Mouse (Mus musculus): ENCODE data around the gene Vamp3. TPM values are rescaled to one million over a fixed set of nuclear protein-coding genes. Genes with fewer than 3 reads are reported as not detected.

Vamp3 gene
- 53.5 and 55.8 TPM in 2 replicates for polyA plus RNA-seq (2012; rRNA removed)

DNA sequence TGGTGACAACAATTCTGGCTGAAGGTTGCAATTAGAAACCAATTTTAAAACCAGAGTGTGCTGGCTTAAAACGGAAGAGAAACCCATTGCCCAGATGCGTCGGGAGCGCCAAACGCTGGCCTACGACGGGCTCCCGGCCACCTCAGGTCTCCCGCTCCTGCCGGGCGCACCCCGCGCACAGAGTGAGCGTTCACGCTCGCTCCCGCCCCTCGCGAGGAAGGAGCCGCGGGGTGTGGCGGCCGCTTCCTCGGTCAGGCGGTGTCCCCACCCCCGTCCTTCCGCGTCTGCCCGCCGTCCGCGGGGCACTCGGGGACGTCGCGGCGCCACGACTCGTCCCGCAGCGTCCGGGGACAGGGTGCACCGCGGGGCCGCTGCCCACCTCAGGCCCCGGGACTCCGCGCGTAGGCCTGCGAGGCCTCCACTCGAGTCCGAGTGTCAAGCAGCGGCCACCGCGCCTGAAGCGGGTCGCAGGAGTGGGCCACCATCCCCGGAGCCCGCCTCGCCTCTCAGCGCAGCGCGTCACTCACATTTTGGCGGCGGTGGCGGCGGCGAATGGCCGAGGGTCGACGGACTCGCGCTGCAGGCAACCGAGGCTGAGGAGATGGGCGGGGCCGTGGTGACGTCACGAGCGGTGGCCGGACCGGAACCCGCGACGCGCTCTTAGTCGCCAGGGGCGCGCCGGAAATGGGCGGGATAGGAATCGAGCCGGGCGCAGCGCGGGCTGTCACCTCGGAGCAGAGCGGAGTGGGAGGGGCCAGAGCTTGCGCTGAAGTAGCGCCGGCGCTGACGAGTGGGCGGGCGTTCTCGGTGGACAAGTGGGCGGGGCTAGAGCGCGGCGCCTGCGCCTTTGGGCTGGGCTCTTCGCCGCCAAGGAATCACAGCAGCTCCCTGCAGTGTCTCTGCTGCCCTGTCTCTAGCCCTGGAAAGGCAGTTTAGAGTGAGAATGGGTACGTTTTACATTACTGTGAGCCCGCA, at the start of gene Vamp3:
Vamp3 (minus strand) TSS at position 617 of the 975 bp plus-strand sequence.
- DNase-seq (ENCODE audit: extremely low spot score in 1 of 2, low spot score in 1 of 2) = peak; percentile 96 to 99

DNA sequence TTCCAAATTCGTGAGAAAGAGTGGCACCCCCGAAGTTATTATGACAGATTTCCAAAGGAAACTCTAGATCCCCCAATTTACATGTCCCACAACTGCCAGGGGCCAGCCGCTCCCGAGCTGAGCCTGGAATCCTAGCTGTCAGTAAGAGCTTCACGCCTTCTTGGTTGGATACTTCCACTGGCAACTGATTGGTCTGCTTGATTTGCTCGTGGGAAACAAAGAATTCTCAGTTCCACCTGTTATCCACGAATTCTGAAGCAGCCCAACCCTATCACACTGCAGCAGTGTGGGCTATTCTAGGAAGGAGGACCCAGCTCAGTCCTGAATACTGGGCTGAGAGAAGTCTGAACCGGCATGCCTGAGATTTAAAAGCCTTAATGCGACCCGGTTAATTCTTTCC, 48.7 kb upstream of the Vamp3 start:
- no peak for DNase-seq (ENCODE audit: extremely low spot score in 1 of 2, low spot score in 1 of 2)

DNA sequence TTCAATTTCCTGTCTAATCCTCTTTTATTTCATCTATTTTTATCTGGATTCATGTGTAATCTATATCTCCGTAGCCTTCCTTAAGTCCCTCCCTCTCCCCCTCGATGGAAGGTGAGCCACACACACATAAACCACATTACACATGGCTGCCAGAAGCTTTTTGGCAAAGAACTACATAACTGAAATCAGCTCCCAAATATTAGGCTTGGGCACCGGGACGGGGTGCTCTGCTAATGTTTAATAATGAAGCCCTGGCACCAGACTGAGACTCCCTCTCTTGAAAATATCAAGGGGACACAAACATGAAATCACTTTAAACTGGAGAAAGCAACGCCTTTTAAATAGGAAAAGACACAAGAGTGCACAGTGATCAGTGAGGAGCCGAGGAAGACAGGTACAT, 48.1 kb upstream of the Vamp3 start:
- no peak for DNase-seq (ENCODE audit: extremely low spot score in 1 of 2, low spot score in 1 of 2)

DNA sequence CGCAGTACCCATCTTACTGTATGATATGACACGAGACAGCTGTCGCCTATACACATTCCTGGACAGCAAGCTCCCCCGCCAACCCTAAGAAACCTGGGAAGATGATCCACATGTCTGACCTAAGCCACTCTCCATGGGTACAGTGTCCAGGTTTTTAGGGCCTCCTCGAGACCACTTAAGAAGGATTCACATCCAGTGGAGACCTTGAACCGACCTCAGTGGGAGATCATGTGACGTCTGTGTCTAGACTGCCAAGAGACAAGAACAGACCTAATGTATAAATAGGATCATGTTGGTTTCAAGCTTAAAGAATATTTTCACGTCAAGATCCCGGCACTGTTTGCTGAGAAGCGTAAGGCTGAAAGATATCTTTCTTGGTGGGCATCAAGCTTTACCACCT, 46.4 kb upstream of the Vamp3 start:
- no peak for DNase-seq (ENCODE audit: extremely low spot score in 1 of 2, low spot score in 1 of 2)

DNA sequence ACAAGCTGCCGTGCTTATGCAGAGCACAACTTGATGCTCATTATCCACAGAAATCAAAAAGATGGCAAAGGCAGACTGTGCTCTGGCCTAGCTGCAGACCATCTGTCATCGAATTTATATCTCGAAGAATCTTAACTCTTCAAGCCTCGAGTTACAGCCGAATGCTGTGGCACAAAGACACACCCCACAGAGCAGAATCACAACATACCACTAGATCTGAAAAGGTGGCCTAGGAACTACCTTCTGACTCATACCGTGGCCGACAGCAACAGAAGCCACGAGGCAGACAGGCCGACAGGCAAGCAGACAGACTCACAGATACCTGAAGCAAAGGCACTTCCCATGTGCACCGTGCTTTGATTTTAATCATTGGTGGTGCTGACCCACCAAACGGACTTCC, 45.9 kb upstream of the Vamp3 start:
- DNase-seq (ENCODE audit: extremely low spot score in 1 of 2, low spot score in 1 of 2) = no peak

DNA sequence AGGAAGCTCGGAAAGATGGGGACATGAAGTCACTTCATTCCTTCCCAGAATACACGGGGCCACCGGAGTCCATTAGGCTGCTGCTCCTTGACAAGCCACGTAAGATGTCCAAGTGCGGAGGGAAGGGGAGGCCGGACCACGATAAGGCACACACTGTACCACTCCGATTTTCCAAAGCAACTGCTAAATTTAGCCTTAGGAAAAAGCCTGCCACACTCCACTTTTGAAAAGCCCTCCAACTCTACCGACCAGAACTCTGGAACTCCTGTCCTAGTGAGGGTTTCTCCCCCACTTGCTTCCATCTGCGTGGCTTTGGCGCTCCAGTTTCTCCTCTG, 39.3 kb upstream of the Vamp3 start:
- no peak for DNase-seq (ENCODE audit: extremely low spot score in 1 of 2, low spot score in 1 of 2)

DNA sequence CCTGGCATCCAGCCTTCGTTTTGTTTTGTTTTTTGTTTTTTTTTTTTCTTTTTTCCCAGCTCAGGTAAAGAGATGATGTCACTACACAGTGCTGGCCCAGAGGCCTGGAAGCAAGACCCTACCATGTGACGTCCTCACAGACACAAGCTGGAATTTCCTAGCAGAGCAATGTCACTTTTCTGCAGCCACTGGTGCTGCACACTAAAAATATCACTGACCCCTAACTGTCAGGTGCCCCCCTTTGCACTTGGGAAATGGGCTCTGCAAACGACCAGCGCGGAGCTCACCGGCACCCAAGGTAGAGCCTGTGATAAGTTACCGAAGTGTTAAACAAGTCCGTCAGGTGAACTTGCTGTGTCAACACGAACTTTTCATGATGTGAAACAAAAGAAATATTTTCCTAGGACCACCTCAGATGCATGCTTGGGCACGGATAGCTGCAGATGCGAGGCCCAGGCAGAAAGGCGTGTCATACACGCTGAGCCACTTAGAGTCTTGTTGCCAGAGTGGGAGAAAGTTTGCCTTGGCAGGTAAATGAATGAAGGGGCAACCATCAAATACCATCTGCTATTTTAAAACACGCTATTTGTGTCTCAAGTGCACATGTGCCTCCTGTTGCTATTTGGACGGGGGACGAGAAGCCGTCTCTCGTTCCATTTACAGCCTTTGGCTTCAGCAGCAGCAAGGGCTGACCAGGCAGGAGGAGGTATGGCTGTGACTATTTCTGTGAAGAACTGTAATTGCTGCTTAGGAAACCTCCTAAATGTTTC, 38.8 kb upstream of the Vamp3 start:
- no peak for DNase-seq (ENCODE audit: extremely low spot score in 1 of 2, low spot score in 1 of 2)

DNA sequence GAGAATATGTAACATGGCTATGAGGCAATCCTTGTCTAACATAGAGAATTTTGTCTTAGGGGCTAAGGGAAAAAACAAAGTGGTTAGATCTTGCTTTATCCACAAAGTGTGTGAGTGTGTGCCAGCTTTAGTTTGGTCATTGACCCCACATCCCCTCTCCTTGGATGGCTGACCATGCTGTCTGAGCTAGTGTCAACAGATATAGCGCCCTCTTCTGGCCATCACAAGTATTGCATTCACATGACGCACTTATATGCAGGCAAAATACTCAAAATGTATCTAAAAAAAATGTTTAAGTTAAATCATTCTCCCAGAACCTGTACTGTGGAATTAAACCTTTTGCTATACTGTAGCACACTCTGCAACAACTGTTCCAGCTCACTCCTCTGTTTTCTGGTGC, 37.4 kb upstream of the Vamp3 start:
- peak in 1 of 2 experiments; percentile 64 for DNase-seq (ENCODE audit: extremely low spot score in 1 of 2, low spot score in 1 of 2)

DNA sequence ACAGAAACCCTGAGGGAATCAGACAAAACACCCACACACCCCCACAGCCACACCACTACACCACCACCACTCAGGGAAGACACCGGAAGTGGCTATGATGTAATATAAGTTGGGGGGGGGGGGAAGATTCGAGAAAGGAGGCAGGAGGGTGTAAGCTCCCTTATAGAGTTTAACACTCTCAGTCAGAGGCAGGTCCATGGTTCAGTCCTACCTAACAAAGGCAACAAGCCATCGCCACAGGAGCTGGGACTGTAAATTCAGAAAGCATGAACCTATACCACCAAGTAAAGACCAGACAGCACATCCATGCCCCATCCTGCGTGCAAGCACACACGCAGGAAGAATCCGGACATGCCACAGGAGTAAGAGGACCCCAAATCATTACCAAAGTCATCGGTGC, 31.5 kb upstream of the Vamp3 start, which contains the start of gene Gm13090:
Gm13090 (plus strand) TSS at position 301 of the 400 bp plus-strand sequence.
- no peak for DNase-seq (ENCODE audit: extremely low spot score in 1 of 2, low spot score in 1 of 2)

DNA sequence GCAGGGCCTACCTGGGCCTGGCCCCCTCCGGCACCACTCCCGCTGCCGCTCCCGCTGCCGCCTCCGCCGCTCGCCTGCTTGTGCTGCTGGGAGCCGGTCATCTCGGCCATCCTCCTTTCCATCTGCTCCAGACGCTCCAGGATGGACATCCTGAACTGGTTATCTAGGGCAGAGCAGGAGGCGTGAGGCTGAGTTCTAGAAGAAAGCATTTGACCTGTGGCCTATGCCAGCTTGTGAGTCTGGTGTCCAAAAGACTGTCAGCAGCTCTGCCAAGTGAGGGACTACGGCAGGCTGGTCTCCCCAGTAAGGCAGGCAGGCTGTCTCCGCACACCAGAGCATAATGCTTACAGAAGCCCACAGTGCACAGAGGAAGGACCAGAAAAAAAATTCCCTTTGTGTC, 31.1 kb upstream of the Vamp3 start:
- no peak for DNase-seq (ENCODE audit: extremely low spot score in 1 of 2, low spot score in 1 of 2)

DNA sequence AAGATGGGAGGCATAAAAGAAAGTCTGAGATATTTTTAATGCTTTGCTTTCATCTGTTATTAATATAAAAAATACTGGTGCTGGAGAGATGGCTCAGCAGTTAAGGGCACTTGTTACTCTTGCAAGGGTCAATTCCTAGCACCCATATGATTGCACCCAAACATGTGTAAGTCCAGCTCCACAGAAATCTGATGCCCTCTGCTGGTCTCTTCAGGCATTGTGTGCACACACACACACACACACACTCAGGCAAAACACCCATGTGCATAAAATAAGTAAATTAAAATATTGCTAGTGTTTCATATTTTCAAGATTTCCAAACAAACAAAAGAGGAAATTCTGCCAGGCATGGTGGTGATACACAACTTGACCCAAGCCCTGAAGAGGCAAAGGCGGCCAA, 29.6 kb upstream of the Vamp3 start:
- DNase-seq (ENCODE audit: extremely low spot score in 1 of 2, low spot score in 1 of 2) = no peak

DNA sequence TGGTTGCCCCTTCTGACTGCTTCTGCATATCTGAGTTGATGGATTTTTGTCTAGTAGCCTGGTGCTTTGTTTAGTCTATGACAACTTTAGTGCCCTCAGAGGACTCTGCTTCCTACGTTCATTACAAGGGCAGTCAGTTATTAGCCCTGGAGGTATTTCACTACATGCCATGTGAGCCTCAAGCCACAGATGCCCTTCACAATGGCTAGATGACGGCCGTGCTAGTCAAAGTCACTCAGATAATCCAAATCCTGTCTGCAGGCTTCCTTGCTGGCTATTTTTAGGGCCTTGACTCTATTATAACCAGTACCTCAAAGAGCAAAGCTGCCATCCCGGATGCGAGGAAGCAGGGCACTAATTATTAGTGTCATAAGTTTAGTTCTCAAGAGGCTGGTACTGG, 25.3 kb upstream of the Vamp3 start:
- DNase-seq (ENCODE audit: extremely low spot score in 1 of 2, low spot score in 1 of 2) = no peak

DNA sequence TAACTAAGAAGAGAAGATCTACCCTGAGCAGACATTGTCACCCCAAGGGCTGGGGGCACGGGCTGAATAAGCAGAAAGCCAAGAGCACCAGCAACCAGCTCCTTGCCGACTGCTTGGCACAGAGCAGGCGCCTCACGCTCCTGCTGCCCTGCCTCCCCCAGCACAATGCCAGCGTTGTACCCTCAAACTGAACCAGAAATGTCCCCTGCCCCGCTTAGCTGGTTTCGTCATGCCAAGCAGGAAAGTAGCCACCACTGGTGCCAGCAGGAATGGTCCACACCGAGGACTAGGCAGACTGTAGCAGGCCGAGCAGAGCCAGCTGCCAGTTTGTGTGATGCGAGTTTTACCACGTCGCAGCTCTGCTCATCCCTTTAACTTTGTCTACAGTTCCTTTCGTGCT, 24.2 kb upstream of the Vamp3 start:
- DNase-seq (ENCODE audit: extremely low spot score in 1 of 2, low spot score in 1 of 2) = no peak

DNA sequence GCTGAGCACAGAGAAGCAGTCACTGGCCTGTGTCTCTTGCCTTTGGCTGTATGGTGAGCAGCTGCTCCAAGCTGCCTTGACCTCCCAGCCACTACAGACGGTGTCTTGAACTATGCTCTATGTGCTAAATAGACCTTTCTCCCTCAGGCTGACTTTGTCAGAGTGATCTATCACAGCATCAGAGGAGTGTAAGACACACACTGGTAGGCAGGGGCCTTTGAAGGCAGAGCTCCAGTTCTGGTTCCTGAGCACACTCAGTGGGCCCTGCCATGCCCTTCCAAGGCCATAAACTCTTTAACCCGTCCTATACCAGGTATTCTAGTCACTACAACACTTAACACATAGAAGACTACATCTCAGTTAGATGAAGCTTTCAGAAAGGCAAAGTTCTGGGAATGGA, 23.6 kb upstream of the Vamp3 start:
- DNase-seq (ENCODE audit: extremely low spot score in 1 of 2, low spot score in 1 of 2) = no peak

DNA sequence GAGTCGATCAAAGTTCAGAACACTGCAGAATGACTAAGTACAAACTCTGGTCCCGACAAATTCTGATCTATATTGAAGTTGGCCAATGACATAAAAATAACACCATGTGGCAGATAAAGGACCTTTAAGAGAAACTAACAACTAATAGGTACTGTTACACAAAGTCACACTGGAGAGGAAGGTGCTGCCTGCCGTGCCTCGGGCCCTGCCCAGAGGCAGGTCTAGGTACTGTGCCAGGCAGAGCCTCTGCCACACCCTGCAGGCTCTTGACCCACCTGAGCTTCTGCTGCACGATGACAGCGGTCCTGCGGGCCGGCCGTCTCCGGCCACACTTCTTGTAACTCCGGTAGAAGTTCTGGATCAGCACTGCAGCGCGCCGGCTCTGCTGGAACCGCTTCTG, 17.1 kb upstream of the Vamp3 start:
- DNase-seq (ENCODE audit: extremely low spot score in 1 of 2, low spot score in 1 of 2) = no peak

DNA sequence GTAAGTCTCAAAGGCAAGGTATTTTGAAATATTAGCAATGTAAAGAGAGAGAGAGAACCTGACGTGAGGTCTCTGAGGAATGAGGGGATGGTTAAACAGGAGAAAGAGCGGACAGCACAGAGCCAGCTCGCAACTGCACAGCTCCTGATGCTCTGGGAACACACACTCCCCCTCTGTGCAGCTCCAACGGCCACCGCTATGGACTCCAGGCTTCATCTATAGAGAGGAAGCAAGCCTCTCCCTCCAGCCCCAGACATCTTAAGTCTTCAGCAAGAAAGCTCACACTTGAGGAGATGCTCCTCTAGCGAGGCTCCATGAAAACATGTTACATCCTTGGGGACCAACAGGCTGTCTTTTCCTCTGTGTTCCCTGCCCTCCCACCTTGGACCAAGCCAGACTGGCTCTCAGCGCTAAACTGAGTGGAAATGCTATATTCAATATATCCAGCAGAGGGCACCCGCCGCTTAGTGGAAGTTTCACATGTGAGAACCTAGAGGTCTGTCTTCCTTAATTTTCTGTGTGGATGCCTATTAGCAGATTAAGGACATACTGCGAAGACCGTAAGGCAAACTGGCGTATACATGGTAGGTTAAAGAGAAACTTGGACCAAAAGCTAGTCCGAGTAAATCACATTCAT, 15.5 kb upstream of the Vamp3 start:
- peak; percentile 38 to 93 for DNase-seq (ENCODE audit: extremely low spot score in 1 of 2, low spot score in 1 of 2)

DNA sequence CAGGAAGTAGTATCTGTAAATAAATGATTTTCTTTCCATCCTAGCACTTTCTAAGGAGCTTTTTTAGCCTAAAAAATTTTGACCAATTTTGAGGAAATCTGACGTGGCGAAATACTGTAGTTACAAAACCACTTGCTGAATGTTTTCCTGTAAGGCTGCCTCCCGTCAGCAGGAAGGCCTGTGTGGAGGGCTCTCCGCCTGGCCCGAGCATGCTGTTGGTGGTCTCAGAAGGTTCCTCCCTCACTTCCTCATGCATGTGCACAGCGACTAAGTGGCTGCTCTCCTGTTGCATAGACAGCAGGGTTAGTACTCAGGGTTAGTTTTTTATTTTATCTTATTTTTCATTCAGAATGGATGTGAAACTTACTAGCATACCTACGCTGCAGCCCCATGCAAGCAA, 13.2 kb upstream of the Vamp3 start:
- no peak for DNase-seq (ENCODE audit: extremely low spot score in 1 of 2, low spot score in 1 of 2)

DNA sequence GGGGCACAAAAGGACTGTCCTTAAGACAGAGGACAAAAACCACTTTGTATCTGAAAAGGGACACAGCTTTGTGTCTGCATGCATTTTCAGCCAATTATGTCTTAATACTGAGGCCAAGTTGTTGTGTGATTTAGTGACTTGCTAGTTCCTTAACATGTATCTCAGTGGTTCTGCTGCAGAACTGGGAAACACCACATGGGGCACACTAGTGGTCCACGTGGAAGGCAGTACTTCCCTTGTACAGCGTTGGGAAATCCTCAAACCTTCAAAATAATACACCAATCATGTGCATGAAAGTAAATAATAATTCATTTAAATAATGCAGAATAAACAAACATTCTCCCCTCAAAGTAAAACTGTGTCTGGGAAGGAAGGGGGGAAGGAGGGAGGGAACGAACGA, 11.0 kb upstream of the Vamp3 start:
- DNase-seq (ENCODE audit: extremely low spot score in 1 of 2, low spot score in 1 of 2) = no peak

DNA sequence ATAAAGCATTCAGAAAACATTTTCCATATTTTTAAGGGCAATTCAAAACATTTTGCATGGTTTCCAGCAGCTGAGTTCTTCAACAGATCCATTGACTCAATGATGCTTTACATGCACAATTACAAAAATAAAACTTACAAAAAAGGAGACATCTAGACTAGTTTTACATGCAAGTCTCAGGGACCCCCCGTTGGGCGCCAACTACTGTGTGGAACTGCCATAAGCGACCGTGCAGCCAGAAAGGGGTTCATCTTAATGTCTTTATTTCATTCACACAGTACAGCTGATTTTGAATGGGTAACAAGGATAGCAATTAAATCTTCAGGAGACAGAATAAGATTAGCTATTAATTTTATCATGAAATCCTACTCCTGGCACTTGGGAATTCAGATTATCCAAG, 1.8 kb upstream of the Vamp3 start:
- no peak for DNase-seq (ENCODE audit: extremely low spot score in 1 of 2, low spot score in 1 of 2)

DNA sequence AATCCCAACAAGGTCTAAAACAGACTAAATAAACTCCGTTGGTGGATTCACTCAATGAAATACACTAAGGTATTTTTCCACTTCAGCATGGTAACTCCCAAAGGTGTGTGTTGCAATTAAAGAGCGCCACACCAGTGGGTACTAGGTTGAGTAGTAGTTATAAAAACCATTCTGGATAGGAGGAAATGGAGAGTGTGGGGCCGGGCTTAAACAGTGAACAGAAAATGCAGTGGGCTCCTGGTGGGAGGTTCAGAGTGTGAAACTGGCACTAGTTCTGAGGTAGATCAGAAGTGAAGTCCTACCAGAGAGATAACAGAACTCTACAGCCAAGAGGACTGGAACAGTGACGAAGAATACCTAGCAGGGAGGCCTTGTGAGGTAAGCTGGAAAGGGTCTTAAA, 871 bp upstream of the Vamp3 start:
- no peak for DNase-seq (ENCODE audit: extremely low spot score in 1 of 2, low spot score in 1 of 2)

DNA sequence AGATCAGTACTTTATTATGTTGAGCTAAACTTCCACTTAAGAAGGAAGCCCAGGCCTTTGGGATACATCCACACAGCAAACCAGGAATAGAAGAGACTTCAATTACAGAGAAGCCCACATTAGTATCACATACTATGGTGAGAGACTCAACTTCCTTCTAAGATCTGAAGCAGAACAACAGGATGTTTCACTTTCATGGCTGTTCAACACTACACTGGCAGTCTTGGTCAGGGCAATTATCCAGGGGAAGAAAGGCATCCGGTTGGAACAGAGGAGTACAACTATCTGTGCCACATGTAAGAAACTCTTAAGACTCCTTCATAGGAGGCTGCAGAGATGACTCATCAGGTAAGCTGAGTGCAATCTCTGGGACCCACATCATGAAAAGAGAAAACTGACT, 6.6 kb downstream of the Vamp3 start:
- no peak for DNase-seq (ENCODE audit: extremely low spot score in 1 of 2, low spot score in 1 of 2)
